In genomic region chr13:48290427-48290826, GRCm38 (mm10) we compare ENCODE assay signal across 14 mouse cellular contexts. TPM values are rescaled to one million over a fixed set of nuclear protein-coding genes. Genes with fewer than 3 reads are reported as not detected.
A peak's percentile ranks its signal among the peaks of the same experiment; 100 is the strongest.
DNase-seq lines count a peak whose midpoint lies in the region; ATAC-seq lines count a peak whose summit lies in the region.
"Had no signal": no experiment of that assay in that cellular context is flagged by ENCODE, and none has a peak within 500 bp of the region (broad histone marks: within the 10 kb centered on the region; RNA-seq: fewer than 3 reads in every experiment).

No protein-coding gene starts in this region.

- peaks cover 14% of the 10 kb centered on the region for H3K4me1 ChIP-seq in heart, embryonic 13.5 days
- peaks cover 26% of the 10 kb centered on the region for H3K4me1 ChIP-seq in hindbrain, embryonic 12.5 days
- H3K4me1 ChIP-seq in midbrain, embryonic 16.5 days (ENCODE audit: control insufficient read depth, insufficient read depth, low read length) = peaks cover 28% of the 10 kb centered on the region
- no peaks in the 10 kb centered on the region for H3K4me1 ChIP-seq in liver, embryonic 11.5 days (replicated peaks; ENCODE audit: control insufficient read depth, insufficient read depth, low read length)
- H3K4me1 ChIP-seq: liver, embryonic 13.5 days; megakaryocyte, embryonic 14.5 days had no signal

- H3K4me2 ChIP-seq in heart, embryonic 13.5 days = peak overlapping the region; percentile 34
- no peak overlapping the region for H3K4me2 ChIP-seq in hindbrain, embryonic 12.5 days (replicated peaks)
- H3K4me2 ChIP-seq in midbrain, embryonic 16.5 days (ENCODE audit: low read length) = peak overlapping the region; percentile 21
- H3K4me2 ChIP-seq in liver, embryonic 11.5 days = no peak overlapping the region
- H3K4me2 ChIP-seq: liver, embryonic 13.5 days had no signal

- no peak for DNase-seq in heart, adult 8-10 months (ENCODE audit: low spot score)
- DNase-seq in embryo, embryonic 11.5 days (ENCODE audit: low read depth, low spot score) = peak; percentile 17
- no peak for DNase-seq in liver, embryonic 11.5 days (ENCODE audit: low spot score)
- DNase-seq in testis, postnatal 10 days (ENCODE audit: low spot score) = no peak
- no peak for DNase-seq in natural killer cell, adult 2 months (ENCODE audit: low spot score in 2 of 2)
- DNase-seq: kidney, adult 8-10 months; liver, embryonic 13.5 days; spleen, adult 18-20 months; thymus, postnatal 36 days had no signal

- H3K9ac ChIP-seq in heart, embryonic 13.5 days = 0 out of 2 replicates have a peak overlapping the region, but pooled peaks have one; percentile 12
- H3K9ac ChIP-seq in hindbrain, embryonic 12.5 days = no peak overlapping the region
- peak overlapping the region; percentile 24 for H3K9ac ChIP-seq in midbrain, embryonic 16.5 days (ENCODE audit: low read depth, low read length)
- no peak overlapping the region for H3K9ac ChIP-seq in liver, embryonic 11.5 days (ENCODE audit: low read depth, low read length)
- H3K9ac ChIP-seq: liver, embryonic 13.5 days had no signal

- no peaks in the 10 kb centered on the region for H3K27me3 ChIP-seq in heart, embryonic 13.5 days (replicated peaks)
- H3K27me3 ChIP-seq in hindbrain, embryonic 12.5 days = no peaks in the 10 kb centered on the region
- no peaks in the 10 kb centered on the region for H3K27me3 ChIP-seq in midbrain, embryonic 16.5 days (ENCODE audit: control insufficient read depth, insufficient read depth, low read depth, low read length)
- H3K27me3 ChIP-seq in liver, embryonic 11.5 days (replicated peaks; ENCODE audit: control insufficient read depth, insufficient read depth, low read length) = no peaks in the 10 kb centered on the region
- H3K27me3 ChIP-seq: CH12.LX; liver, embryonic 13.5 days; megakaryocyte, embryonic 14.5 days had no signal

- 29% methylated on average over 13 of the region's 13 CpGs for WGBS in heart, embryonic 13.5 days
- 36% methylated on average over 13 of the region's 13 CpGs for WGBS in hindbrain, embryonic 12.5 days
- WGBS in midbrain, embryonic 16.5 days = 15% methylated on average over 13 of the region's 13 CpGs
- WGBS in liver, embryonic 11.5 days = 50% methylated on average over 13 of the region's 13 CpGs

- no peaks in the 10 kb centered on the region for H3K36me3 ChIP-seq in heart, embryonic 13.5 days
- no peaks in the 10 kb centered on the region for H3K36me3 ChIP-seq in hindbrain, embryonic 12.5 days
- no peaks in the 10 kb centered on the region for H3K36me3 ChIP-seq in midbrain, embryonic 16.5 days (ENCODE audit: control insufficient read depth, insufficient read depth, low read length)
- no peaks in the 10 kb centered on the region for H3K36me3 ChIP-seq in liver, embryonic 11.5 days (ENCODE audit: control insufficient read depth, insufficient read depth, low read length)
- H3K36me3 ChIP-seq: liver, embryonic 13.5 days had no signal

- H3K27ac ChIP-seq in heart, embryonic 13.5 days (replicated peaks) = no peak overlapping the region
- H3K27ac ChIP-seq in hindbrain, embryonic 12.5 days = peak overlapping the region; percentile 88
- H3K27ac ChIP-seq in midbrain, embryonic 16.5 days (ENCODE audit: low read length) = peak overlapping the region; percentile 73
- no peak overlapping the region for H3K27ac ChIP-seq in liver, embryonic 11.5 days (ENCODE audit: low read depth, low read length)
- H3K27ac ChIP-seq: liver, embryonic 13.5 days had no signal

- no peak overlapping the region for H3K4me3 ChIP-seq in heart, embryonic 13.5 days
- no peak overlapping the region for H3K4me3 ChIP-seq in hindbrain, embryonic 12.5 days
- H3K4me3 ChIP-seq in midbrain, embryonic 16.5 days (ENCODE audit: low read depth, low read length) = no peak overlapping the region
- no peak overlapping the region for H3K4me3 ChIP-seq in liver, embryonic 11.5 days (ENCODE audit: low read depth, low read length)
- H3K4me3 ChIP-seq: liver, embryonic 13.5 days; megakaryocyte, embryonic 14.5 days had no signal

- ATAC-seq in heart, embryonic 13.5 days (ENCODE audit: extremely low read depth, insufficient number of reproducible peaks, low FRiP score, low TSS enrichment) = no peak
- ATAC-seq in hindbrain, embryonic 12.5 days (ENCODE audit: low FRiP score) = peak; percentile 88
- peak; percentile 85 for ATAC-seq in midbrain, embryonic 16.5 days
- ATAC-seq in liver, embryonic 11.5 days (replicated peaks; ENCODE audit: low FRiP score) = no peak

- H3K9me3 ChIP-seq in heart, embryonic 13.5 days = no peaks in the 10 kb centered on the region
- no peaks in the 10 kb centered on the region for H3K9me3 ChIP-seq in hindbrain, embryonic 12.5 days (replicated peaks)
- H3K9me3 ChIP-seq in midbrain, embryonic 16.5 days (replicated peaks; ENCODE audit: control insufficient read depth, low read length, poor library complexity, severe bottlenecking) = no peaks in the 10 kb centered on the region
- no peaks in the 10 kb centered on the region for H3K9me3 ChIP-seq in liver, embryonic 11.5 days (ENCODE audit: control insufficient read depth, low read length)
- H3K9me3 ChIP-seq: liver, embryonic 13.5 days had no signal

RNA-seq across cellular contexts. Expression of gene Id4, which starts 29.4 kb away (rescaled TPM):
- 2.5 and 2.6 TPM in 2 replicates for polyA plus RNA-seq in heart, embryonic 13.5 days (2015; fragmentation: Nextera tagmentation; extraction: Ambion mirVana)
- total RNA-seq in heart, adult 8-10 months (2022) = 1 to 10 TPM in 2 of 4 experiments, under 1 TPM in 2; 0.65 to 1.2 (median 1.0) TPM
- 85.5 and 96.2 TPM in 2 replicates for polyA plus RNA-seq in hindbrain, embryonic 12.5 days (2016; fragmentation: Nextera tagmentation; extraction: Ambion mirVana)
- polyA plus RNA-seq in midbrain, embryonic 16.5 days (2015; fragmentation: Nextera tagmentation; extraction: Ambion mirVana) = 148 and 217 TPM in 2 replicates
- polyA plus RNA-seq in liver, embryonic 11.5 days (2014; fragmentation: Nextera tagmentation; extraction: Ambion mirVana) = 1.2 and 1.6 TPM in 2 replicates
- total RNA-seq: CH12.LX had no signal

Comparison
In these comparisons a context has a peak if more than half of its experiments do, and no peak if none do; other contexts are left out.
1. ATAC-seq: peak in hindbrain, embryonic 12.5 days (single experiment) and midbrain, embryonic 16.5 days (single experiment); none in heart, embryonic 13.5 days (single experiment) and liver, embryonic 11.5 days (single experiment).
2. H3K27ac ChIP-seq: peak in hindbrain, embryonic 12.5 days (single experiment) and midbrain, embryonic 16.5 days (single experiment); none in heart, embryonic 13.5 days (single experiment) and liver, embryonic 11.5 days (single experiment).
3. H3K4me2 ChIP-seq: peak in heart, embryonic 13.5 days (single experiment) and midbrain, embryonic 16.5 days (single experiment); none in hindbrain, embryonic 12.5 days (single experiment) and liver, embryonic 11.5 days (single experiment).
4. H3K9ac ChIP-seq: peak in heart, embryonic 13.5 days (single experiment) and midbrain, embryonic 16.5 days (single experiment); none in hindbrain, embryonic 12.5 days (single experiment) and liver, embryonic 11.5 days (single experiment).
5. RNA of gene Id4, which starts 29.4 kb away (polyA plus RNA-seq): 148 to 217 TPM in midbrain, embryonic 16.5 days and 85.5 to 96.2 TPM in hindbrain, embryonic 12.5 days; 2.5 to 2.6 TPM in heart, embryonic 13.5 days and 1.2 to 1.6 TPM in liver, embryonic 11.5 days; every median in the first group is over 10 times any median in the second.